Comparison of ENCODE assay signal across 24 mouse cellular contexts in the genomic region with DNA sequence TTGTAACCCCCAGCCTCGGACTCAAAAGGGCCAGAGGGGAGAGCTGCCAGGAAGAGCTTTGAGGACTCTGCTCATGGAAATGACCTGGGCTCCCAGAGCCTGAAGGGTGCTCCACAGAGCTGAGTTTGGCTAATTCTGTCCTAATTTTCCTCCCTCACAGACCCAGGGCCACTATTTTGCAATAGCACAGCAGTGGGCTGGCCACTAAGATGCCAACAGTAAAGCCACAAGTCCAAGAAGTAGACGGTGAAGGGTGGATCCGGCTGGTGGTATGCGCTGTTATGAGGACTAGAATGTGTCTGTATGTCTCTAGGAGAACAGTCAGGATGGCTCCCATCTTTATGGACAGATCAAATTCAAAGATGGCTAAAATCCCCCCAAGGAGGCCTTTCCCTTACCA. TPM values are rescaled to one million over a fixed set of nuclear protein-coding genes. Genes with fewer than 3 reads are reported as not detected.
"Had no signal": no experiment of that assay in that cellular context is flagged by ENCODE, and none has a peak within 500 bp of the region (broad histone marks: within the 10 kb centered on the region; RNA-seq: fewer than 3 reads in every experiment).

No protein-coding gene starts in this region.

- H3K36me3 ChIP-seq: heart, embryonic 12.5 days; hindbrain, embryonic 13.5 days; hindbrain, embryonic 15.5 days; kidney, embryonic 15.5 days; limb, embryonic 13.5 days; limb, embryonic 15.5 days; liver, embryonic 12.5 days had no signal

- H3K4me2 ChIP-seq: heart, embryonic 12.5 days; hindbrain, embryonic 13.5 days; hindbrain, embryonic 15.5 days; kidney, embryonic 15.5 days; limb, embryonic 13.5 days; limb, embryonic 15.5 days; liver, embryonic 12.5 days had no signal

- H3K4me1 ChIP-seq: heart, embryonic 12.5 days; hindbrain, embryonic 13.5 days; hindbrain, embryonic 15.5 days; kidney, embryonic 15.5 days; limb, embryonic 13.5 days; limb, embryonic 15.5 days; liver, embryonic 12.5 days had no signal

- ATAC-seq: hindbrain, postnatal 0 days; intestine, embryonic 16.5 days; liver, embryonic 12.5 days had no signal

- H3K4me3 ChIP-seq: gastrocnemius, adult 2 months; heart, embryonic 12.5 days; hindbrain, embryonic 13.5 days; hindbrain, embryonic 15.5 days; kidney, embryonic 15.5 days; limb, embryonic 13.5 days; limb, embryonic 15.5 days; liver, embryonic 12.5 days had no signal

- H3K9ac ChIP-seq: heart, embryonic 12.5 days; hindbrain, embryonic 13.5 days; hindbrain, embryonic 15.5 days; kidney, embryonic 15.5 days; limb, embryonic 13.5 days; limb, embryonic 15.5 days; liver, embryonic 12.5 days; liver, embryonic 14.5 days had no signal

- H3K27ac ChIP-seq: gastrocnemius, adult 2 months; hindbrain, embryonic 13.5 days; hindbrain, embryonic 15.5 days; hindbrain, postnatal 0 days; kidney, embryonic 15.5 days; kidney, postnatal 0 days; limb, embryonic 13.5 days; limb, embryonic 15.5 days; liver, embryonic 12.5 days; liver, embryonic 14.5 days had no signal

- DNase-seq: gastrocnemius, adult 2 months; gastrocnemius, postnatal 10 days; gastrocnemius, postnatal 25 days; heart, adult 18-20 months; heart, postnatal 10 days; kidney, adult 11 months; kidney, adult 2 months; kidney, adult 9 months; kidney, postnatal 14 days; kidney, postnatal 36 days; layer of hippocampus, adult 9-11 months; layer of hippocampus, postnatal 36 days; left cerebral cortex, postnatal 4 days had no signal

- H3K9me3 ChIP-seq: heart, embryonic 12.5 days; hindbrain, embryonic 15.5 days; kidney, embryonic 15.5 days; limb, embryonic 13.5 days; limb, embryonic 15.5 days; liver, embryonic 12.5 days had no signal

- H3K27me3 ChIP-seq: heart, embryonic 12.5 days; hindbrain, embryonic 13.5 days; hindbrain, embryonic 15.5 days; kidney, embryonic 15.5 days; limb, embryonic 13.5 days; limb, embryonic 15.5 days; liver, embryonic 12.5 days had no signal

RNA-seq across cellular contexts. Expression of a gene that starts 12.0 kb away (rescaled TPM):
- total RNA-seq: hindbrain, postnatal 0 days had no signal
- polyA plus RNA-seq: kidney, adult 2 months had no signal
